Mouse (Mus musculus): ENCODE results near the gene Lgals2. TPM values are rescaled to one million over a fixed set of nuclear protein-coding genes. Genes with fewer than 3 reads are reported as not detected.

Lgals2 gene
- polyA plus RNA-seq, 1 experiment from 2014 or later, result 1.0 TPM

GRCm38 (mm10) chr15:78841161-78841790, 14.1 kb downstream of the Lgals2 start:
- Histone ChIP-seq H3K36me3 (ENCODE audit: control insufficient read depth, insufficient read depth, low read length) (no peaks in the 10 kb centered on the region; the same call in none of the 2 replicates), H3K4me2 (ENCODE audit: low read depth, low read length) (no peak overlapping the region), H3K4me3 (ENCODE audit: low read length) (no peak overlapping the region), H3K9ac (ENCODE audit: low read length) (peak overlapping the region; percentile 96), H3K9me3 (ENCODE audit: control insufficient read depth, low read length) (no peaks in the 10 kb centered on the region), H3K27me3 (ENCODE audit: control insufficient read depth, insufficient read depth, low read depth, low read length) (no peaks in the 10 kb centered on the region), H3K27ac (ENCODE audit: low read length) (peak overlapping the region; percentile 99), H3K4me1 (replicated peaks; ENCODE audit: control insufficient read depth, insufficient read depth, low read length) (peaks cover 56% of the 10 kb centered on the region)
- WGBS, result 54% methylated on average over 6 of the region's 6 CpGs
- no peak for ATAC-seq (ENCODE audit: low read depth)

GRCm38 (mm10) chr15:78840751-78841150, 14.6 kb downstream of the Lgals2 start:
- Histone ChIP-seq H3K4me2 (ENCODE audit: low read depth, low read length) (no peak overlapping the region), H3K36me3 (ENCODE audit: control insufficient read depth, insufficient read depth, low read length) (no peaks in the 10 kb centered on the region; the same call in none of the 2 replicates), H3K27me3 (ENCODE audit: control insufficient read depth, insufficient read depth, low read depth, low read length) (no peaks in the 10 kb centered on the region), H3K27ac (ENCODE audit: low read length) (peak overlapping the region; percentile 99), H3K4me3 (ENCODE audit: low read length) (no peak overlapping the region), H3K9ac (ENCODE audit: low read length) (peak overlapping the region; percentile 96; the same call in 1 of the 2 replicates), H3K9me3 (ENCODE audit: control insufficient read depth, low read length) (no peaks in the 10 kb centered on the region), H3K4me1 (replicated peaks; ENCODE audit: control insufficient read depth, insufficient read depth, low read length) (peaks cover 56% of the 10 kb centered on the region)
- 61% methylated on average over 11 of the region's 11 CpGs for WGBS
- ATAC-seq (ENCODE audit: low read depth), result no peak

DNA sequence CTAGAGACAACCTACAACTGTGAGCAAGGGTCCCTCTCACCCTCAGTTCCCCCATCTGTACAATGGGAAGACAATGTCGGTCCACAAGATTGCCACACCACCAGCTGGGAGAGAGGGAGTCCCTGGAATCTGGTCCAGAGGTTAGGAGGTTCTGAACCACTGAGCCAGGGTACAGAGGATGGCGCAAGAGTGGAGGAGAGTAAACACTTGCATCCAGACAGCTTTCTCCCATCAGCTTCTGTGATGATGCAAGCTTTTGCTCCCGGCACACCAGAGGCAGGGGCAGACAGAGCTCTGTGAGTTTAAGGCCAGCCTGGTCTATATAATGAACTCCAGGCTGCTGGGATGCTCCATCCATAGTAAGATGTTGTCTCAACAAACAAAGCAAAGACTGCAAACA, 15.1 kb downstream of the Lgals2 start:
- Histone ChIP-seq H3K27ac (ENCODE audit: low read length) (peak overlapping the region; percentile 99), H3K27me3 (ENCODE audit: control insufficient read depth, insufficient read depth, low read depth, low read length) (no peaks in the 10 kb centered on the region), H3K4me2 (ENCODE audit: low read depth, low read length) (no peak overlapping the region), H3K36me3 (ENCODE audit: control insufficient read depth, insufficient read depth, low read length) (no peaks in the 10 kb centered on the region), H3K4me3 (ENCODE audit: low read length) (no peak overlapping the region), H3K9ac (ENCODE audit: low read length) (no peak overlapping the region), H3K9me3 (ENCODE audit: control insufficient read depth, low read length) (no peaks in the 10 kb centered on the region), H3K4me1 (replicated peaks; ENCODE audit: control insufficient read depth, insufficient read depth, low read length) (peaks cover 56% of the 10 kb centered on the region)
- ATAC-seq (ENCODE audit: low read depth), result peak; percentile 34
- 30% methylated on average over 3 of the region's 3 CpGs for WGBS

DNA sequence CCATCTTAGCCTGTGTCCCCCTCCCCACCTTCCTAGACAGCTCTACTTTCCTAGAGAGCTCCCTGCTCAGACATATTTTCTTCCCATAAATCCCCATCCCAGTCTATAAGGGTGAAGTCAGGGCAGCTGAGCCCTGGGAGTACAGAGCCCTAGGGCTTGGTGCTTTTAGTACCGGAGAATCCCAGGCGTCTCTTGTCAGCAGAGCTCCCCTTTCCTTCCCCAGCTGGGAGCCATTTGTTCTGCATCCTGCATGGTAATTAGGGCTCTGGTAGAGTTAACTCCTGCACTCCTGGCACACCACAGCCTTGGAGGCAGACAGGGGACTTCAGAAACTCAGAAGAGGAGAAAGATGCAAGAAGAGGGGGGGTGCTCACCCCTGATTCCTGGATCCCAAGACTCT, 15.6 kb downstream of the Lgals2 start:
- Histone ChIP-seq H3K27ac (ENCODE audit: low read length) (peak overlapping the region; percentile 99), H3K4me1 (replicated peaks; ENCODE audit: control insufficient read depth, insufficient read depth, low read length) (peaks cover 56% of the 10 kb centered on the region), H3K4me2 (ENCODE audit: low read depth, low read length) (no peak overlapping the region), H3K4me3 (ENCODE audit: low read length) (no peak overlapping the region), H3K9ac (ENCODE audit: low read length) (peak overlapping the region; percentile 48; the same call in 1 of the 2 replicates), H3K9me3 (ENCODE audit: control insufficient read depth, low read length) (no peaks in the 10 kb centered on the region), H3K36me3 (ENCODE audit: control insufficient read depth, insufficient read depth, low read length) (no peaks in the 10 kb centered on the region), H3K27me3 (ENCODE audit: control insufficient read depth, insufficient read depth, low read depth, low read length) (no peaks in the 10 kb centered on the region)
- ATAC-seq (ENCODE audit: low read depth), result no peak
- 11% methylated on average over 2 of the region's 2 CpGs for WGBS

GRCm38 (mm10) chr15:78836086-78836621, 19.2 kb downstream of the Lgals2 start:
- Histone ChIP-seq H3K4me1 (replicated peaks; ENCODE audit: control insufficient read depth, insufficient read depth, low read length) (peaks cover 79% of the 10 kb centered on the region), H3K27ac (ENCODE audit: low read length) (peak overlapping the region; percentile 97), H3K9me3 (ENCODE audit: control insufficient read depth, low read length) (no peaks in the 10 kb centered on the region), H3K4me3 (ENCODE audit: low read length) (no peak overlapping the region), H3K36me3 (ENCODE audit: control insufficient read depth, insufficient read depth, low read length) (no peaks in the 10 kb centered on the region), H3K4me2 (ENCODE audit: low read depth, low read length) (no peak overlapping the region), H3K9ac (ENCODE audit: low read length) (peak overlapping the region; percentile 60), H3K27me3 (ENCODE audit: control insufficient read depth, insufficient read depth, low read depth, low read length) (no peaks in the 10 kb centered on the region)
- WGBS, result 10% methylated on average over 8 of the region's 8 CpGs
- peak; percentile 3 for ATAC-seq (ENCODE audit: low read depth)

DNA sequence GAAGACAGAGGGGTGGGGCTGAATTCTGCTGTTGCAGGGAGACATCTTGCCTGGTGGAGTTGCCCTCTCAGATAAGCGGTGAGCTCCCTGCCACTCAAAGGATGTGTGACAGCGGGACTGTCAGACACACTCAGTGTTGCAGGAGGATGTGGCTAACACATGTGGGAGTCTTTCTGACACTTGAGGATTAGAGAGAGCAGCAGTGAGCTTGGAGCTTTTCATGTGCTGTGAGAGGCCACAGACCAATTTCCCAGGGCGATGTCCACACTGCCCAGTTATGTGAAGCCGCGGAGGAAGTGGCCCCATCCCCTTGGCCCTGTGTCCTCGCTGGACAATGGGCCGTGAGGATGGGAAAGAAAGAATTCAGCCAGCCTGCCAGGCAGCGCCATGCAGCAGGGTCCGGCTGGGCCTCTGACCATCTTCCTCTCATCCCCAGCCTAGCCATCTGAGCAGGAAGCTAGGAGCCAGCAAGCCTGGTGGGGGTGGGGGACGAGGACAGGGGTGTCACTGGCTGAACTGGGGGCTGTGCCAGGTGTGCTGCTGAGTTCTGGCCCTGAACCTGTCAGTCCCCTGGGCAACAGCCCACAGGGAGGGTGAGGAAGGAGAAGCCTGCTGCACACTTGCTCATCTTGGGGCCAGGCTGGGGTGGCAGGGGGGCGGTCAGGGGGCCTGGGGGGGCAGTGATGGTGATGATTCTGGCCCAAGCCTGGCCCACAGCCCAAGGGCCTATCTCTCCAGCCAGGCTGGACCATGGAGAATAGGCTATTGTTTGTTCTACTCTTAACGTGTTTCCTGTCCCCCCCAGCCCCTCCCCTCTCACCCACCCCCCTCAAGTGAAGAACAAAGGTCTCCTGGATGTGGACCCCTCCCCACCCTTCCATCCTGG, 19.9 kb downstream of the Lgals2 start:
- ATAC-seq (ENCODE audit: low read depth), result peak; percentile 13

DNA sequence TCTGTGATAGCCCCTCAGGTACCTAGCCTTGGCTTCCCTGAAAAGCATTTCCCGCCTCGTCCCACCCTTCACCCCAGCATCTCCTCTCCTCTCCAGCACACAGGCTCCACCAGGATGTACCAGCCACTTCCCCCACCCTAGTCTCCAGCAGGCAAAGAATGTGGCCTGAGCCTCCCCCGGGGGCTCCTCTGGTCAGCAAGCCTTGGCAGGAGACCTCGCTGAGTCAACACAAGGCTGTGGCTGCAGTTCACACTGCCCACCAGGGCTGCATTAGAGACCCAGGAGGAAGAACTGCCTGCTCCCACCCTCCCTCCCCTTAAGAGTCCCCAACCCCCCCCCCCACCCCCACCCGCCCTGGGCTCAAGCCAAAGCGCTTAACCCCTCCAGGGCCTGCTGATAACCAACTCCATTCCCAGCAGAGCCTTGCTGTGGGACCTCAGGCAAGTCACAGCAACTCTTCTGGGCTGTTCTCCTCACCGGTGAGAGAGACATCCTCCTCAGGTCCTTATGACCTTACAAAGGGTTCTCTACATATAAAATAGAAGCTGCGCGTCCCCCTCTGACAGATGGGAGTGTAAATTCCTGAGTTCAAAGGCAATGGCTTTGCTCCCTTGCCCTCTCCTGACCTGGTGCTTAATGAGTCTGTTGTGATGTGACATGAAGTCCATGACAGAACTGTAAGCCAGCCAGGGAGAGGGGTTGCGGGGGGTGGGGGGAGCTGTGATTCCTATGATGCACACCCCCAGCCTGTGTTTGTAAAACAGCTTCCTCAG, 20.9 kb downstream of the Lgals2 start:
- Histone ChIP-seq H3K27ac (ENCODE audit: low read length) (peak overlapping the region; percentile 97), H3K9me3 (ENCODE audit: control insufficient read depth, low read length) (no peaks in the 10 kb centered on the region), H3K4me2 (ENCODE audit: low read depth, low read length) (peak overlapping the region; percentile 18; the same call in 1 of the 2 replicates), H3K4me3 (ENCODE audit: low read length) (no peak overlapping the region), H3K27me3 (ENCODE audit: control insufficient read depth, insufficient read depth, low read depth, low read length) (no peaks in the 10 kb centered on the region), H3K36me3 (ENCODE audit: control insufficient read depth, insufficient read depth, low read length) (no peaks in the 10 kb centered on the region), H3K4me1 (replicated peaks; ENCODE audit: control insufficient read depth, insufficient read depth, low read length) (peaks cover 67% of the 10 kb centered on the region), H3K9ac (ENCODE audit: low read length) (peak overlapping the region; percentile 60)
- peak; percentile 40 for ATAC-seq (ENCODE audit: low read depth)
- 12% methylated on average over 10 of the region's 10 CpGs for WGBS

More for the DNA sequence above, 19.9 kb downstream of the Lgals2 start:
- Histone ChIP-seq H3K27ac (ENCODE audit: low read length) (peak overlapping the region; percentile 97), H3K4me2 (ENCODE audit: low read depth, low read length) (0 out of 2 replicates have a peak overlapping the region, but pooled peaks have one; percentile 18), H3K9ac (ENCODE audit: low read length) (peak overlapping the region; percentile 60), H3K27me3 (ENCODE audit: control insufficient read depth, insufficient read depth, low read depth, low read length) (no peaks in the 10 kb centered on the region), H3K4me3 (ENCODE audit: low read length) (no peak overlapping the region), H3K9me3 (ENCODE audit: control insufficient read depth, low read length) (no peaks in the 10 kb centered on the region), H3K4me1 (replicated peaks; ENCODE audit: control insufficient read depth, insufficient read depth, low read length) (peaks cover 77% of the 10 kb centered on the region), H3K36me3 (ENCODE audit: control insufficient read depth, insufficient read depth, low read length) (no peaks in the 10 kb centered on the region)
- WGBS, result 13% methylated on average over 12 of the region's 12 CpGs

- peak overlapping the region; percentile 63; the same call in 1 of the 2 replicates for H3K9ac ChIP-seq (ENCODE audit: low read length)
- H3K27ac ChIP-seq (ENCODE audit: low read length), result peak overlapping the region; percentile 97
- no peak for ATAC-seq (ENCODE audit: low read depth)
- no peaks in the 10 kb centered on the region for H3K9me3 ChIP-seq (ENCODE audit: control insufficient read depth, low read length)
- 87% methylated on average over 3 of the region's 3 CpGs for WGBS
- H3K4me1 ChIP-seq (replicated peaks; ENCODE audit: control insufficient read depth, insufficient read depth, low read length), result peaks cover 63% of the 10 kb centered on the region
- no peaks in the 10 kb centered on the region for H3K27me3 ChIP-seq (ENCODE audit: control insufficient read depth, insufficient read depth, low read depth, low read length)
- no peak overlapping the region for H3K4me2 ChIP-seq (ENCODE audit: low read depth, low read length)
- no peaks in the 10 kb centered on the region for H3K36me3 ChIP-seq (ENCODE audit: control insufficient read depth, insufficient read depth, low read length)
- no peak overlapping the region for H3K4me3 ChIP-seq (ENCODE audit: low read length)
These were observed 21.7 kb downstream of the Lgals2 start for GRCm38 (mm10) chr15:78833582-78833981.

Data from lung, embryonic 16.5 days (tissue).